Mouse (Mus musculus): ENCODE measurements around the gene Traip. TPM values are rescaled to one million over a fixed set of nuclear protein-coding genes. Genes with fewer than 3 reads are reported as not detected.

The Traip gene
- polyA plus RNA-seq, 1 experiment from 2014 or later, result 21.8 TPM

DNA sequence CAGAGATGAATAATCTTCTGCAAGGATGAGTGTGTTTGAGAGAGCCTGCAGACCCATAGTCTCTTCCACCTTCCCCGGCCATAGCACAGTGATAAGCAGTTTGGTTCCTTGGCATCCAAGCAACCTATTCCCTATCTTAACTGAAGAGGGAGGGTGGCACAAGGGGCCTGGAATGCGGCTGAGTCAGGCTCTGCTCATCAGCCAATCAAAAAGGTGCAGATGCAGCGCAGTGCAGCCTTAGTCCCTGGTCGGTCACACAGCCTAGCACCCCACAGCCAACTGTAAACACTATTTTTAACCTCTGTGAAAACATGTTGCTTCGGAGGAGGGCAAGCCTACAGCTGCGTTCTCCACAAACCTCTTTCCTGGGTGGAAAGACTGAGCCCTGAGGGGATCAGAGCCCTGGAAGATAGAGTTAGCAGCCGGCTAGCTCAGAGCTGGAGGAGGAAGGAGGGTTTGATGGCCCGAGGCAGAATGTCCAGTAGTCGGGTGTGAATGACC, 23.0 kb upstream of the Traip start:
- Histone ChIP-seq H3K27me3 (ENCODE audit: control insufficient read depth, insufficient read depth, low read length) (no peaks in the 10 kb centered on the region), H3K4me1 (replicated peaks; ENCODE audit: control insufficient read depth, insufficient read depth, low read length) (no peaks in the 10 kb centered on the region), H3K9me3 (ENCODE audit: control insufficient read depth, low read length) (no peaks in the 10 kb centered on the region), H3K4me3 (ENCODE audit: low read depth, low read length) (no peak overlapping the region), H3K36me3 (ENCODE audit: control insufficient read depth, insufficient read depth, low read length) (no peaks in the 10 kb centered on the region), H3K27ac (ENCODE audit: low read depth, low read length) (no peak overlapping the region), H3K4me2 (replicated peaks; ENCODE audit: low read depth, low read length) (no peak overlapping the region), H3K9ac (ENCODE audit: low read depth, low read length) (no peak overlapping the region)
- no peak for ATAC-seq (ENCODE audit: low FRiP score)
- DNase-seq (ENCODE audit: low spot score), result no peak
- 63% methylated on average over 9 of the region's 9 CpGs for WGBS

DNA sequence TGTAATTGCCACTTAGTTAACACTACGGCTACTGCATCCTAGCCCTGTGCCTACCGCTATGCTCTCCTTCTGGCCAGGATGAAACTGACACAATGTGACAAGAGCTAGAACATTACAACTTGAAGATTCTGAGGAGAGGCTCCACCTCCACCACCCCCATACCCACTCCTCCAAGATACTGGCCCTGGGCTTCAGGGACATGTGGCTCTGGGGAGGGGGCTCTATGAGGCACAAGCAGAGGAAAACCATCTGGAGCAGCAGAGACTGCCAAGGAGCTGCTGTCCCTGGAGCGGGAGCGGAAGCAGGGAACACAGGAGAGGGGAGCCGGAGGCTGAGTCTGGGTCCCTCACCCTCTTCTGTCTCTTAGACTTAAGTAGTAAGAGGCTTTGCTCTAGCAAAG, 22.2 kb upstream of the Traip start:
- Histone ChIP-seq H3K9ac (ENCODE audit: low read depth, low read length) (no peak overlapping the region), H3K27me3 (ENCODE audit: control insufficient read depth, insufficient read depth, low read length) (no peaks in the 10 kb centered on the region), H3K27ac (ENCODE audit: low read depth, low read length) (no peak overlapping the region), H3K4me1 (replicated peaks; ENCODE audit: control insufficient read depth, insufficient read depth, low read length) (0 out of 2 replicates have a peak, but pooled peaks cover 3% of the 10 kb centered on the region), H3K36me3 (ENCODE audit: control insufficient read depth, insufficient read depth, low read length) (no peaks in the 10 kb centered on the region), H3K4me2 (replicated peaks; ENCODE audit: low read depth, low read length) (no peak overlapping the region), H3K9me3 (ENCODE audit: control insufficient read depth, low read length) (no peaks in the 10 kb centered on the region), H3K4me3 (ENCODE audit: low read depth, low read length) (no peak overlapping the region)
- DNase-seq (ENCODE audit: low spot score) (no peak), ATAC-seq (ENCODE audit: low FRiP score) (no peak)
- 84% methylated on average over 5 of the region's 5 CpGs for WGBS

- DNase-seq (ENCODE audit: low spot score) (no peak), ATAC-seq (ENCODE audit: low FRiP score) (no peak)
- Histone ChIP-seq H3K4me2 (replicated peaks; ENCODE audit: low read depth, low read length) (no peak within 1 kb of the TSS), H3K4me1 (replicated peaks; ENCODE audit: control insufficient read depth, insufficient read depth, low read length) (0 out of 2 replicates have a peak, but pooled peaks cover 3% of the 10 kb centered on the region), H3K36me3 (ENCODE audit: control insufficient read depth, insufficient read depth, low read length) (no peaks in the 10 kb centered on the region), H3K4me3 (ENCODE audit: low read depth, low read length) (no peak within 1 kb of the TSS), H3K27me3 (ENCODE audit: control insufficient read depth, insufficient read depth, low read length) (no peaks in the 10 kb centered on the region), H3K27ac (ENCODE audit: low read depth, low read length) (no peak within 1 kb of the TSS), H3K9me3 (ENCODE audit: control insufficient read depth, low read length) (no peaks in the 10 kb centered on the region), H3K9ac (ENCODE audit: low read depth, low read length) (no peak within 1 kb of the TSS)
- WGBS, result 69% methylated on average over 3 of the region's 3 CpGs
These were observed 21.8 kb upstream of the Traip start, which contains the start of gene Actl11 for GRCm38 (mm10) chr9:107928169-107928568. Gene Actl11, plus strand, starts transcription at chr9:107928469.

- Histone ChIP-seq H3K9ac (ENCODE audit: low read depth, low read length) (no peak overlapping the region), H3K4me1 (replicated peaks; ENCODE audit: control insufficient read depth, insufficient read depth, low read length) (peaks cover 17% of the 10 kb centered on the region), H3K4me2 (replicated peaks; ENCODE audit: low read depth, low read length) (no peak overlapping the region), H3K36me3 (ENCODE audit: control insufficient read depth, insufficient read depth, low read length) (no peaks in the 10 kb centered on the region), H3K27ac (ENCODE audit: low read depth, low read length) (no peak overlapping the region), H3K9me3 (ENCODE audit: control insufficient read depth, low read length) (no peaks in the 10 kb centered on the region), H3K4me3 (ENCODE audit: low read depth, low read length) (no peak overlapping the region), H3K27me3 (ENCODE audit: control insufficient read depth, insufficient read depth, low read length) (peaks cover 4% of the 10 kb centered on the region)
- WGBS, result 63% methylated on average over 4 of the region's 4 CpGs
- ATAC-seq (ENCODE audit: low FRiP score), result no peak
- DNase-seq (ENCODE audit: low spot score), result no peak
These were observed 17.7 kb upstream of the Traip start for GRCm38 (mm10) chr9:107932221-107932620.

- DNase-seq (ENCODE audit: low spot score) (no peak), ATAC-seq (ENCODE audit: low FRiP score) (no peak)
- H3K4me2 ChIP-seq (replicated peaks; ENCODE audit: low read depth, low read length), result no peak overlapping the region
- no peak overlapping the region for H3K4me3 ChIP-seq (ENCODE audit: low read depth, low read length)
- no peak overlapping the region for H3K9ac ChIP-seq (ENCODE audit: low read depth, low read length)
- 87% methylated on average over 11 of the region's 11 CpGs for WGBS
- H3K9me3 ChIP-seq (ENCODE audit: control insufficient read depth, low read length), result no peaks in the 10 kb centered on the region
- no peaks in the 10 kb centered on the region for H3K36me3 ChIP-seq (ENCODE audit: control insufficient read depth, insufficient read depth, low read length)
- H3K4me1 ChIP-seq (replicated peaks; ENCODE audit: control insufficient read depth, insufficient read depth, low read length), result peaks cover 17% of the 10 kb centered on the region
- peaks cover 4% of the 10 kb centered on the region for H3K27me3 ChIP-seq (ENCODE audit: control insufficient read depth, insufficient read depth, low read length)
- H3K27ac ChIP-seq (ENCODE audit: low read depth, low read length), result no peak overlapping the region
These were observed 15.8 kb upstream of the Traip start for GRCm38 (mm10) chr9:107934146-107934545.

GRCm38 (mm10) chr9:107935374-107935773, 14.6 kb upstream of the Traip start, which contains the start of gene Camkv:
Gene Camkv, plus strand, starts transcription at chr9:107935674.
- DNase-seq (ENCODE audit: low spot score) (no peak), ATAC-seq (ENCODE audit: low FRiP score) (no peak)
- no peak within 1 kb of the TSS for H3K27ac ChIP-seq (ENCODE audit: low read depth, low read length)
- H3K27me3 ChIP-seq (ENCODE audit: control insufficient read depth, insufficient read depth, low read length), result peaks cover 4% of the 10 kb centered on the region
- H3K36me3 ChIP-seq (ENCODE audit: control insufficient read depth, insufficient read depth, low read length), result no peaks in the 10 kb centered on the region
- 7% methylated on average over 3 of the region's 3 CpGs for WGBS
- no peaks in the 10 kb centered on the region for H3K9me3 ChIP-seq (ENCODE audit: control insufficient read depth, low read length)
- H3K4me3 ChIP-seq (ENCODE audit: low read depth, low read length), result peak within 1 kb of the TSS; percentile 41
- H3K4me1 ChIP-seq (replicated peaks; ENCODE audit: control insufficient read depth, insufficient read depth, low read length), result peaks cover 17% of the 10 kb centered on the region
- H3K9ac ChIP-seq (ENCODE audit: low read depth, low read length), result peak within 1 kb of the TSS; percentile 52
- peak within 1 kb of the TSS; percentile 69 for H3K4me2 ChIP-seq (replicated peaks; ENCODE audit: low read depth, low read length)

DNA sequence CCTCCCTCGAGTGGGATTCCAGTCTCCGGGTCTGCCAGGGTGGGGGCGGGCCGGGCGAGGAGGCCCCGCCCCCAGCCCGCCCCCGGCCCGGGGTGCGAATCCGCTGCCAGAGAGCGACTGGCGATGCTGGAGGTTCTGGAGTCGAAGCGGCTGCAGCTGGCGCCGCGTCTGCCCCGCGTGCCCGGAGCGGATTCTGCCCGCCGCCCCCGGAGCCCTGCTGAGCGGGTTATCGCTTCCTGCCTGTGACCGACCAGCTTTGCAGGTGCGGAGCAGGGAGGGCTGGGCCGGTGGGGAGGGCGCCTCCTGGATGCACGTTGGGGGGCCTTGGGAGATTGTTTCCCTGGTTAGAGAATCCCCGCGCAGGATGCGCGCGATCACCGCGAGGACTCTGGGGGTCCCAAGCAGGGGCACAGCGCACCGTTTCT, 14.1 kb upstream of the Traip start:
- Histone ChIP-seq H3K36me3 (ENCODE audit: control insufficient read depth, insufficient read depth, low read length) (no peaks in the 10 kb centered on the region), H3K9me3 (ENCODE audit: control insufficient read depth, low read length) (no peaks in the 10 kb centered on the region), H3K27ac (ENCODE audit: low read depth, low read length) (no peak overlapping the region), H3K4me3 (ENCODE audit: low read depth, low read length) (peak overlapping the region; percentile 41), H3K9ac (ENCODE audit: low read depth, low read length) (peak overlapping the region; percentile 52; the same call in 1 of the 2 replicates), H3K4me2 (replicated peaks; ENCODE audit: low read depth, low read length) (peak overlapping the region; percentile 69), H3K27me3 (ENCODE audit: control insufficient read depth, insufficient read depth, low read length) (peaks cover 4% of the 10 kb centered on the region), H3K4me1 (replicated peaks; ENCODE audit: control insufficient read depth, insufficient read depth, low read length) (peaks cover 17% of the 10 kb centered on the region)
- under 1% methylated on average over 38 of the region's 41 CpGs for WGBS
- ATAC-seq (ENCODE audit: low FRiP score) (peak; percentile 52), DNase-seq (ENCODE audit: low spot score) (peak; percentile 56)

DNA sequence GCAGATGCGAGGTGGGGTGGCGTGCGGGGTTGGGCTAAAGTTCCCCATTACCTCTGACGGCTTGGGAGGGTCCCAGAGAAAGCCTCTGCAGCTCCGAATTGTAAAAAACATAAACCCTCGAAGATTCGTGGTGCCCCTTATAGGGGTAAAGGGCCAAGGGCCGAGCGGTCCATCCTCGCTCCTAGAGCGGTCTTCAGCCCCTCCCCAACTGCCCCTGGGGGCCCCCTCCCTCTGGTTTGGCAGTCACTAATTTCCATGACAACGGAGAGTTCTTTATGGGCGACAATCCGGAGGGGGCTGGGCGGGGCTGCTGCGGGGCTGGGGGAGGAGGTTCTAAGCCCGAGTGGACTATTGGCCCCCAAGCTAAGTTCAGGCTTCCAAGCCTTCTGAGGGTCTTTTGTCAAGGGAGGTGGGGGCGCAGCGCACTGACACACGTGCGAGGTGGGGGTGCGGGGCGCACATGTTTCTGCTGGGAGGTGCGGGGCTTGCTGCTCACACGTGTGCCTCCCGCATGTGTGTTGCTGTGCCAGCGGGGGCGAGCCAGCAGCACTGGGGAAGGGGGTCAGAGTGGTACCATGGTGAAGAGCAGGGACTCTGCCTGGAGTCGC, 13.6 kb upstream of the Traip start:
- Histone ChIP-seq H3K4me3 (ENCODE audit: low read depth, low read length) (peak overlapping the region; percentile 41), H3K36me3 (ENCODE audit: control insufficient read depth, insufficient read depth, low read length) (no peaks in the 10 kb centered on the region), H3K9ac (ENCODE audit: low read depth, low read length) (peak overlapping the region; percentile 52), H3K27me3 (ENCODE audit: control insufficient read depth, insufficient read depth, low read length) (peaks cover 4% of the 10 kb centered on the region), H3K4me2 (replicated peaks; ENCODE audit: low read depth, low read length) (peak overlapping the region; percentile 69), H3K4me1 (replicated peaks; ENCODE audit: control insufficient read depth, insufficient read depth, low read length) (peaks cover 17% of the 10 kb centered on the region), H3K9me3 (ENCODE audit: control insufficient read depth, low read length) (no peaks in the 10 kb centered on the region), H3K27ac (ENCODE audit: low read depth, low read length) (no peak overlapping the region)
- peak; percentile 73 for ATAC-seq (ENCODE audit: low FRiP score)
- 1% methylated on average over 29 of the region's 29 CpGs for WGBS
- DNase-seq (ENCODE audit: low spot score), result peak; percentile 58

- H3K4me1 ChIP-seq (replicated peaks; ENCODE audit: control insufficient read depth, insufficient read depth, low read length), result peaks cover 17% of the 10 kb centered on the region
- 15% methylated on average over 3 of the region's 3 CpGs for WGBS
- peak overlapping the region; percentile 69 for H3K4me2 ChIP-seq (replicated peaks; ENCODE audit: low read depth, low read length)
- ATAC-seq (ENCODE audit: low FRiP score), result no peak
- peak overlapping the region; percentile 52; the same call in 1 of the 2 replicates for H3K9ac ChIP-seq (ENCODE audit: low read depth, low read length)
- DNase-seq (ENCODE audit: low spot score), result no peak
- no peaks in the 10 kb centered on the region for H3K9me3 ChIP-seq (ENCODE audit: control insufficient read depth, low read length)
- no peak overlapping the region for H3K27ac ChIP-seq (ENCODE audit: low read depth, low read length)
- H3K36me3 ChIP-seq (ENCODE audit: control insufficient read depth, insufficient read depth, low read length), result no peaks in the 10 kb centered on the region
- peaks cover 4% of the 10 kb centered on the region for H3K27me3 ChIP-seq (ENCODE audit: control insufficient read depth, insufficient read depth, low read length)
- H3K4me3 ChIP-seq (ENCODE audit: low read depth, low read length), result peak overlapping the region; percentile 41
These were observed 13.1 kb upstream of the Traip start for GRCm38 (mm10) chr9:107936831-107937230.

Data from hindbrain, embryonic 11.5 days (tissue).